Mouse (Mus musculus) thymus, adult 2 months (tissue): ENCODE data around the gene Sp100.

Experiments
- CTCF ChIP-seq: fragments of 200-500 bp; IDR thresholded peaks from 2 replicates; pipeline ENCODE4 v1.5.1; 2012; ENCODE audit warnings: mild to moderate bottlenecking, control low read depth, low read length, moderate library complexity, borderline replicate concordance; ENCODE audit not compliant: control insufficient read depth, poor library complexity, insufficient read depth; ENCODE audit errors: extremely low read depth
- POLR2A ChIP-seq: fragments of 200-500 bp; IDR thresholded peaks from 2 replicates; pipeline ENCODE4 v1.6.1; 2012; ENCODE audit warnings: mild to moderate bottlenecking, low read length, control low read depth, moderate library complexity; ENCODE audit not compliant: control insufficient read depth, poor library complexity, insufficient read depth; ENCODE audit errors: extremely low read depth

- no peak for TF ChIP-seq CTCF
- no peak for TF ChIP-seq POLR2A
Observed at GRCm38 (mm10) chr1:85740923-85741322, 91.1 kb downstream of the Sp100 start.
